Mouse (Mus musculus) urinary bladder, postnatal 10 days (tissue): ENCODE results near the gene Pax5.
A peak's percentile ranks its signal among the peaks of the same experiment; 100 is the strongest.
"Not testable (repeated sequence)": the region's sequence is repeated elsewhere in the genome, so short reads cannot be mapped to it uniquely, and the experiment has no call there.

Experiments
- DNase-seq: peaks from one replicate; pipeline ENCODE4 v3.0.0; 2022; ENCODE audit warnings: low spot score

Pax5 gene

GRCm38 (mm10) chr4:44709740-44710700, at the start of gene Pax5:
TSS of gene Pax5 (minus strand) at chr4:44710487.
- no peak for DNase-seq

GRCm38 (mm10) chr4:44757131-44757530, 46.8 kb upstream of the Pax5 start:
- DNase-seq = not testable (repeated sequence)

GRCm38 (mm10) chr4:44756134-44756951, 46.1 kb upstream of the Pax5 start:
- DNase-seq = peak; percentile 56

- no peak for DNase-seq
Measured at GRCm38 (mm10) chr4:44755553-44756133, 45.4 kb upstream of the Pax5 start, which contains the start of gene Zcchc7. TSS of gene Zcchc7 (plus strand) at chr4:44755877.

- DNase-seq = no peak
Measured at GRCm38 (mm10) chr4:44740471-44740870, 30.2 kb upstream of the Pax5 start.

- DNase-seq = no peak
Measured at GRCm38 (mm10) chr4:44721237-44721636, 10.9 kb upstream of the Pax5 start.

- DNase-seq = no peak
Measured at GRCm38 (mm10) chr4:44720046-44720445, 9.8 kb upstream of the Pax5 start.

GRCm38 (mm10) chr4:44717676-44718075, 7.4 kb upstream of the Pax5 start:
- no peak for DNase-seq

- no peak for DNase-seq
Measured at GRCm38 (mm10) chr4:44716391-44716790, 6.1 kb upstream of the Pax5 start.

GRCm38 (mm10) chr4:44715621-44716160, 5.4 kb upstream of the Pax5 start:
- no peak for DNase-seq

GRCm38 (mm10) chr4:44714111-44714621, 3.9 kb upstream of the Pax5 start:
- DNase-seq = no peak

GRCm38 (mm10) chr4:44713554-44714051, 3.3 kb upstream of the Pax5 start:
- no peak for DNase-seq

- DNase-seq = no peak
Measured at GRCm38 (mm10) chr4:44712786-44713553, 2.7 kb upstream of the Pax5 start.

- no peak for DNase-seq
Measured at GRCm38 (mm10) chr4:44712051-44712700, 1.9 kb upstream of the Pax5 start.

- no peak for DNase-seq
Measured at GRCm38 (mm10) chr4:44711136-44711900, 1.0 kb upstream of the Pax5 start.

- DNase-seq = no peak
Measured at GRCm38 (mm10) chr4:44710701-44711097, 412 bp upstream of the Pax5 start.

- DNase-seq = no peak
Measured at GRCm38 (mm10) chr4:44709091-44709695, 1.1 kb downstream of the Pax5 start.

- no peak for DNase-seq
Measured at GRCm38 (mm10) chr4:44708311-44708710, 2.0 kb downstream of the Pax5 start.

GRCm38 (mm10) chr4:44706865-44707264, 3.4 kb downstream of the Pax5 start:
- no peak for DNase-seq
